Mouse (Mus musculus): ENCODE data around the gene Cabp2. TPM values are rescaled to one million over a fixed set of nuclear protein-coding genes. Genes with fewer than 3 reads are reported as not detected.

The Cabp2 gene
- polyA plus RNA-seq, 1 experiment from 2014 or later = not detected

DNA sequence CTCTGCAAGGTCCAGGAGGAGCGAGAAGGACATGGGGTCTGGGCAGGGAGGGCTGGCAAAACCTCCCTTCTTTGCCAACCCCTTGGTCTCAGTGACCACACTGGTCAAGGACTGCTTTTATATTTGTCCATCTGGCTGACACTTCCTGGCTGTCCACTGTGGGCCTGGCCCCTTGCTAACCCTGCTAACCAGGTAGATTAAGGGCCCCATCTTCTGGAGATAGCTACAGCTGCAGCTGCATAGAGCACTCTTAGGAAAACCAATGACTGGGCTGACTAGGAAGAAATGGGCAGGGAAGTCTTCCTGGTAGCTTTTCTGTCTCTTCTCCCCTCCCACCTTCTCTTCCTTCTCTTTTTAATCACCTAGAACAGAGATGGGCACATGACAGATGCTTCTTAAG lies 3.6 kb downstream of the Cabp2 start:
- no peak overlapping the region for H3K4me3 ChIP-seq (replicated peaks)
- WGBS = 80% methylated on average over 1 of the region's 1 CpGs
- no peaks in the 10 kb centered on the region for H3K4me1 ChIP-seq
- H3K4me2 ChIP-seq = no peak overlapping the region
- no peaks in the 10 kb centered on the region for H3K9me3 ChIP-seq (replicated peaks)
- no peak for ATAC-seq (ENCODE audit: low FRiP score)
- no peaks in the 10 kb centered on the region for H3K36me3 ChIP-seq
- no peak overlapping the region for H3K9ac ChIP-seq (replicated peaks)
- H3K27ac ChIP-seq (replicated peaks) = no peak overlapping the region
- 0 out of 2 replicates have a peak, but pooled peaks cover 7% of the 10 kb centered on the region for H3K27me3 ChIP-seq (replicated peaks)

DNA sequence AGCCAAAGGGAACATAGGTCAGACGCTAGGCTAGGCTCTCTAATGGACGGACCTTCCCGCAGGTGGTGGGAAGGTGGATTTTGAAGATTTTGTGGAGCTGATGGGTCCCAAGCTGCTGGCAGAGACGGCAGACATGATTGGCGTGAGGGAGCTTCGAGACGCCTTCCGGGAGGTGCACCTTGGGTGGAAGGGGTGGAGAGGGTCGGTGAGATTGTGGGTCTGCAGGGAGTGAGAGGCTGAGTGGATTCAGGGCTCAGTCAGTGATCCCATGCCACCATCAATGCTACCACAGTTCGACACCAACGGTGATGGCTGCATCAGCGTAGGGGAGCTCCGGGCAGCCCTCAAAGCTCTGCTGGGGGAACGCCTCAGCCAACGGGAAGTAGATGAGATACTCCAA lies 4.8 kb downstream of the Cabp2 start:
- H3K4me2 ChIP-seq = no peak overlapping the region
- H3K9me3 ChIP-seq (replicated peaks) = no peaks in the 10 kb centered on the region
- no peak overlapping the region for H3K4me3 ChIP-seq (replicated peaks)
- H3K4me1 ChIP-seq = no peaks in the 10 kb centered on the region
- H3K36me3 ChIP-seq = no peaks in the 10 kb centered on the region
- no peak overlapping the region for H3K9ac ChIP-seq (replicated peaks)
- 93% methylated on average over 15 of the region's 15 CpGs for WGBS
- no peak for ATAC-seq (ENCODE audit: low FRiP score)
- H3K27me3 ChIP-seq (replicated peaks) = 0 out of 2 replicates have a peak, but pooled peaks cover 7% of the 10 kb centered on the region
- no peak overlapping the region for H3K27ac ChIP-seq (replicated peaks)

DNA sequence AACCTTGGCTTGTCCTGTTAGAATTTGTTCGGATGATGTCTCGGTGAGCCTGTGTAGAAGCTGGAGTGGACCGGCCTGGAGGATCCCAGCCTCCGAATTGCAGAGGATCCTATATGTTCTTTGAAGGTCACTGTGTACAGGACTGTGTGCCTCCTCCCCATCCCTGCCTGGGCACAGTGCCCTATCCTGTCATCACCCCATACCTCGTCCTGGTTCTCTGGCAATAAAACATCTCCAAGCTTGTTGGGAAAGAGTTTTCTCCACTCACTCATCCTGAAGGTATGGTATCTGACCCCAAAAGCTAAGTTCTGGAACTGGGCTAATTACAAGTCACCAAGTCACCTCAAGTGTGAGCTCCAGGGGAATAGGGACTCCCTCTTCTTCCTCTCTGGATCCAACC lies 5.7 kb downstream of the Cabp2 start:
- H3K27ac ChIP-seq (replicated peaks) = no peak overlapping the region
- no peaks in the 10 kb centered on the region for H3K4me1 ChIP-seq
- H3K9me3 ChIP-seq (replicated peaks) = no peaks in the 10 kb centered on the region
- ATAC-seq (ENCODE audit: low FRiP score) = no peak
- H3K4me2 ChIP-seq = no peak overlapping the region
- H3K9ac ChIP-seq (replicated peaks) = no peak overlapping the region
- 87% methylated on average over 5 of the region's 5 CpGs for WGBS
- H3K27me3 ChIP-seq (replicated peaks) = 0 out of 2 replicates have a peak, but pooled peaks cover 7% of the 10 kb centered on the region
- H3K36me3 ChIP-seq = no peaks in the 10 kb centered on the region
- no peak overlapping the region for H3K4me3 ChIP-seq (replicated peaks)

DNA sequence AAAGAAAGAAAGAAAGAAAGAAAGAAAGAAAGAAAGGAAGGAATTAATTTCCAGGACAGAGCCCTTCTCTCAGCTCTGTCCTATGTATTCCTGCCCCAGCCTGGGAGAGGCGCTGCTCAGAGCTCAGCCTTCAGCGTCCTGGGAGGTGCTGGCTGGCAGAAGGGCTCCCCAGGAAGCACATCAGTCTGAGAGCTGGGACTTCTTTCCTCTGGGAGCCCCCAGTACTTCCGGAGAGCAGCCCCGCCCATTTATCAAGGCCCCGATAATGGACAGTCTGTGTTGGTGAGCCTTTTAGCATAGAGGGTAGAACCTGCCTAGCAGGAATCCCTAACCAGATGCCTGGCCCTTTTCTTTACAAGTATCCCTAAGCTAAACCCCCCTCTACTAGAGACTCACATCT lies 6.8 kb downstream of the Cabp2 start:
- no peak for ATAC-seq (ENCODE audit: low FRiP score)
- H3K4me1 ChIP-seq = no peaks in the 10 kb centered on the region
- no peaks in the 10 kb centered on the region for H3K9me3 ChIP-seq (replicated peaks)
- H3K4me2 ChIP-seq = no peak overlapping the region
- H3K9ac ChIP-seq (replicated peaks) = no peak overlapping the region
- WGBS = 59% methylated on average over 5 of the region's 5 CpGs
- 0 out of 2 replicates have a peak, but pooled peaks cover 7% of the 10 kb centered on the region for H3K27me3 ChIP-seq (replicated peaks)
- no peak overlapping the region for H3K4me3 ChIP-seq (replicated peaks)
- H3K27ac ChIP-seq (replicated peaks) = no peak overlapping the region
- no peaks in the 10 kb centered on the region for H3K36me3 ChIP-seq

DNA sequence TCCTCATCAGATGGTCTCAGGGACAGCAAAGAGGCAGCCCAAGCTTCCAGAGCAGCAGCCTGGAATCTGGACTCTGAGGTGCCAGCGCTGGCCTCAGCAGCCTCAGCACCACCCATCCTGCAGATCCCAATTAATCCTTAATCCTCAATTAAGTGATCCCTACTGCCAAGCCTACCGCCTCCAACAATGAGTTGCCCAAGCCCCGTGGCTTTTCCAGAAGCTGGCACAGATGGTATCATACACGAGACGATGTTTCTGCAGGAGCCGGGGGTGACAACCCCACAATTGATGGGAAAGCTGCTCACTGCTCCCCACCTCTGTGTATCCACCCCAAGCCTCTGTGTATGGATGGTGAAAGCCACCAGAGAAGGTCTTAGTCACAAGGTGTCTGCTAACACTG lies 7.8 kb downstream of the Cabp2 start:
- Histone ChIP-seq H3K9me3 (replicated peaks) (no peaks in the 10 kb centered on the region), H3K4me3 (replicated peaks) (no peak overlapping the region), H3K27me3 (replicated peaks) (0 out of 2 replicates have a peak, but pooled peaks cover 2% of the 10 kb centered on the region), H3K9ac (replicated peaks) (no peak overlapping the region), H3K36me3 (no peaks in the 10 kb centered on the region), H3K4me2 (no peak overlapping the region), H3K27ac (replicated peaks) (no peak overlapping the region), H3K4me1 (no peaks in the 10 kb centered on the region)
- 80% methylated on average over 6 of the region's 6 CpGs for WGBS
- no peak for ATAC-seq (ENCODE audit: low FRiP score)

DNA sequence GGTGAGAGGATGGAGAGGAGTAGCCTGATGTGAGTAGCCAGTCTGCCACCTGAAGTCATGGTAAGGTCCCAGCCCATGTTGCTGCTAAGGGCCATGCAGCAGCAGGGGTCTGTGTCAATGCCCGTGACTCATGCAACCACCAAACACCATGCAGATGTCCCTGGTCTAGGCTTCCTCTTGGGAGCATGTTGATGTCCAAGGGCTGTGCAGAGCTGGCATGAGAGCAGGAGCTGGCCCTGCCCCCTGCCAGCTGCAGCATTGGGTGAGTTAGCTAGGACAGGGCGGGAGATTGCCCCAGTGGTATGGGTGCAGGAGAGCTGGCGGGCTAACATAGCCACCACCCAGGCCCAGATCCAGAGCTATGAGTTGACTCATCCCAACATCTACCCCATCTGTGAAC lies 9.1 kb downstream of the Cabp2 start:
- 0 out of 2 replicates have a peak, but pooled peaks cover 2% of the 10 kb centered on the region for H3K27me3 ChIP-seq (replicated peaks)
- no peak overlapping the region for H3K27ac ChIP-seq (replicated peaks)
- no peak for ATAC-seq (ENCODE audit: low FRiP score)
- WGBS = 86% methylated on average over 3 of the region's 3 CpGs
- no peaks in the 10 kb centered on the region for H3K4me1 ChIP-seq
- H3K9me3 ChIP-seq (replicated peaks) = no peaks in the 10 kb centered on the region
- no peak overlapping the region for H3K4me2 ChIP-seq
- no peak overlapping the region for H3K9ac ChIP-seq (replicated peaks)
- no peak overlapping the region for H3K4me3 ChIP-seq (replicated peaks)
- H3K36me3 ChIP-seq = no peaks in the 10 kb centered on the region

DNA sequence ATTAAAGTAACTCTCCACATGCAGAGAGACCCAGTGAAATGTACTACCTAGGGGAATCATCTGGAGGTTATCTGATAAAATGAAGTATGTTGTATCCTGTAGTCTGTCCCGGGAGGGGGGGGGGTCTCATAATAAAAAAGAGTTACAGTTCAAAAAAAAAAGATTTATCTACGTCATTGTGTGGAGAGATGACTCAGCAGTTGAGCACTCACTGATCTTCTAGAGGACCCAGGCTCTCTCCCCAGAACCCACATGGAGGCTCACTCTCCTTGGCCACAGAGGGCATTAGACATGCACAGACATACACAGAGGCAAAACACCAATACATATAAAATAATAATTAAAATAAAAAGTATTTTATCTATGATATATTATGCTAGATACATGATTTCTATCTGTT lies 10.0 kb downstream of the Cabp2 start:
- 0 out of 2 replicates have a peak, but pooled peaks cover 2% of the 10 kb centered on the region for H3K27me3 ChIP-seq (replicated peaks)
- no peaks in the 10 kb centered on the region for H3K9me3 ChIP-seq (replicated peaks)
- H3K4me1 ChIP-seq = peaks cover 7% of the 10 kb centered on the region; the same call in 1 of the 2 replicates
- ATAC-seq (ENCODE audit: low FRiP score) = no peak
- 77% methylated on average over 2 of the region's 2 CpGs for WGBS
- no peak overlapping the region for H3K9ac ChIP-seq (replicated peaks)
- no peak overlapping the region for H3K27ac ChIP-seq (replicated peaks)
- no peaks in the 10 kb centered on the region for H3K36me3 ChIP-seq
- H3K4me2 ChIP-seq = no peak overlapping the region
- H3K4me3 ChIP-seq (replicated peaks) = no peak overlapping the region

DNA sequence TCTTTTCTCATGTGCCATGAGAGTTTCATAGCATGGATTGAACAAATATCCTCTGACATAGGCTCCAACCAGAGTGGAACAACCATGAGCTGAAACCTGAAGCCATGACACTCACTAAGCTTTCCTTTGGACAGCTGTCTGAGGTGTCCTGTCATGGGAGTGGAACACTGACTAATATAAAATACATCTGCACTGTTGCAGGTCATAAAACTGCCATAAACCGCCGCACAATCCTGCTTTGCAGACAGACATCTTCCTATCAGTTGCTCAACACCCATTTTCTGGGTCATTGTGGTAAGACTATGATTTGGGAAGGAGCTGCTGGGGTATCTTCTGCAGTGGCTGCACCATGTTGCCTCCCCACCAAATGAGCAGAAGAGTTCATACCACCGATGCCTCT lies 11.4 kb downstream of the Cabp2 start:
- ATAC-seq (ENCODE audit: low FRiP score) = no peak
- H3K27me3 ChIP-seq (replicated peaks) = 0 out of 2 replicates have a peak, but pooled peaks cover 2% of the 10 kb centered on the region
- H3K27ac ChIP-seq (replicated peaks) = no peak overlapping the region
- H3K4me1 ChIP-seq = peaks cover 14% of the 10 kb centered on the region
- H3K4me3 ChIP-seq (replicated peaks) = no peak overlapping the region
- H3K4me2 ChIP-seq = no peak overlapping the region
- H3K9me3 ChIP-seq (replicated peaks) = no peaks in the 10 kb centered on the region
- H3K9ac ChIP-seq (replicated peaks) = 0 out of 2 replicates have a peak overlapping the region, but pooled peaks have one; percentile 1
- no peaks in the 10 kb centered on the region for H3K36me3 ChIP-seq
- 89% methylated on average over 3 of the region's 3 CpGs for WGBS

DNA sequence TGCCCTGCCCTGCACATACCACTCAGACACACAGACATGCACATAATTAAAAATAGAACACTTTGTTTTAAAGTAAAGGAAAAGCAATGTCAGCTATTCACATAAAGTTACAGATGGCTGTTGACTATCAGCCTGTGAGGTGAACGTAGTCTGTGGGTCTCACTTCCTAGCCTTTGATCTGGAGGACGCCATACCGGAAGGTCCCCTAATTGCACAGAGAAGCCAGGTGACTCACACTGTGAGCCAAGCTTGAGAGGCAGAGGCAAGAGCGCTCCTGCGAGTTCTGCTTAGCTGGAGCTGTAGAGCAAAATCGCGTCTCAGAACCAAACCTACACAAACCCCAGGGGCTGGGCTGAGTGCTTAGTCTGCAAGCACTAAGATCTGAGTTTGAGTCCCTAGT lies 12.4 kb downstream of the Cabp2 start:
- H3K27ac ChIP-seq (replicated peaks) = no peak overlapping the region

DNA sequence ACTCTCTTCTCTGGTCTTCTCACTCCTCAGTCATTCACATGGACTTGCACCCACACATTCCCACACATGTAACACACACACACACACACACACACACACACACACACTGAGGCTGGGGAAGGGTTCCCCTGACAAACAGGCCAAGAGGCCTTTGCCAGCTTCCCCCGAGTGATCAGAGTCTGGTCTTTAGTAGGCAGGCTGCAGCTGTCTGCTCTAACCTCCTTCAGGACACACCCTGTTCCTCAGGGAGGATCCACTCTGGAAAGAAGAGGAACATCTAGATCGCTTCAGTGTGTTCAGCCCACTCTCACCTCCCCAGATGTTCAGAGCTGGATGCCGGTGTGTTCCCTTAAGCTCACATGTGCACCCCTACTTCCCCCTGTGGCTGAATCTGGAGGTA lies 13.0 kb downstream of the Cabp2 start:
- 77% methylated on average over 3 of the region's 3 CpGs for WGBS
- Histone ChIP-seq H3K9ac (replicated peaks) (no peak overlapping the region), H3K4me3 (replicated peaks) (no peak overlapping the region), H3K36me3 (no peaks in the 10 kb centered on the region), H3K4me1 (peaks cover 30% of the 10 kb centered on the region), H3K9me3 (replicated peaks) (no peaks in the 10 kb centered on the region), H3K27me3 (replicated peaks) (no peaks in the 10 kb centered on the region), H3K4me2 (no peak overlapping the region), H3K27ac (replicated peaks) (no peak overlapping the region)
- ATAC-seq (ENCODE audit: low FRiP score) = no peak

More for the DNA sequence above, 12.4 kb downstream of the Cabp2 start:
- ATAC-seq (ENCODE audit: low FRiP score) = no peak
- 77% methylated on average over 7 of the region's 7 CpGs for WGBS
- no peaks in the 10 kb centered on the region for H3K36me3 ChIP-seq
- peaks cover 24% of the 10 kb centered on the region for H3K4me1 ChIP-seq
- H3K9ac ChIP-seq (replicated peaks) = no peak overlapping the region
- H3K4me3 ChIP-seq (replicated peaks) = no peak overlapping the region
- no peaks in the 10 kb centered on the region for H3K27me3 ChIP-seq (replicated peaks)
- no peaks in the 10 kb centered on the region for H3K9me3 ChIP-seq (replicated peaks)
- no peak overlapping the region for H3K4me2 ChIP-seq

DNA sequence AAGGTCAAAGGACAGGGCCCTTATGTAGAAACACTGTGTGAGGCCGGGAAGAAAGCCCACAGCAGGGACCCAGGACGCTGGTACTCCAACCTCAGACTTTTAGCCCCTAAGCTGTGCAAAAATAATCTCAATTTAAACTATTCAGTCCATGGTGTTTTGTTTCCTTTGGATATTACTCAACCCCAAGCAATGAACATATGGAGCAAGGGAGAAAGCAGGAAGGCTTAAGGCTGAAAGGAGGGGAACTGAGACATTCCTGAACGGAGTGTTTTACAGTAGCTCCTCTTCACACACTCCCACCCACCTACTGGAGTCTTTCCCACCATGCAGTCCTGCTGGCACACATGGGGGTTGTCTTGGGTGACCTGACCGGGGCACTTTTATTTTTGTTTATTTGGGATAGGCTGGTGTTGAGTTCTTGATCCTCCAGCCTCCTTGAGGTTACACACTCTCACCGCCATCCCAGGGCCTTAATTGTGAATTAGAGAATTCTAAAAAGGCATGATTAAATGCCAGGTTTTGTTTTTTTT lies 13.5 kb downstream of the Cabp2 start:
- 87% methylated on average over 5 of the region's 5 CpGs for WGBS
- H3K27me3 ChIP-seq (replicated peaks) = no peaks in the 10 kb centered on the region
- no peak overlapping the region for H3K9ac ChIP-seq (replicated peaks)
- H3K4me1 ChIP-seq = peaks cover 35% of the 10 kb centered on the region
- no peak overlapping the region for H3K27ac ChIP-seq (replicated peaks)
- no peaks in the 10 kb centered on the region for H3K36me3 ChIP-seq
- no peak overlapping the region for H3K4me3 ChIP-seq (replicated peaks)
- ATAC-seq (ENCODE audit: low FRiP score) = no peak
- no peaks in the 10 kb centered on the region for H3K9me3 ChIP-seq (replicated peaks)
- no peak overlapping the region for H3K4me2 ChIP-seq

DNA sequence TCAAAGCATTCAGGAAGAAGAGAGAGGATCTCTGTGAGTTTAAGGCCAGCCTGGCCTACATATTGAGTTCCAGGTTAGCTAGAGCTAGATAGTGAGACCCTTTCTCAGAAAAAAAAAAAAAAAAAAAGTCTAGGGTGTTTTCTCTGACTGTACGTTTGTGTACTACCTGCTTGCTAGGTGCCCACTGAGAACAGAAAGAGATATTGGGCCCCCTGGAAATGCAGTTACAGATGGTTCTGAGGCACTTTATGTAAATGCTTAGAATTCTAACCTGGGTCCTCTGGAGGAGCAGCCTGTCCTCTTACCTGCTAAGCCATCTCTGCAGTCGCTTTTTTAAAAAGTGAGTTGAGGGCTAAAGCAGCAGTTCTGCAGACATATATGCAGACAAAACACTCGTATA lies 14.4 kb downstream of the Cabp2 start:
- H3K4me2 ChIP-seq = peak overlapping the region; percentile 77

More for the DNA sequence above, 14.4 kb downstream of the Cabp2 start:
- Histone ChIP-seq H3K36me3 (no peaks in the 10 kb centered on the region), H3K4me1 (peaks cover 44% of the 10 kb centered on the region), H3K27me3 (replicated peaks) (no peaks in the 10 kb centered on the region), H3K9me3 (replicated peaks) (no peaks in the 10 kb centered on the region), H3K27ac (replicated peaks) (no peak overlapping the region), H3K4me3 (replicated peaks) (no peak overlapping the region; the same call in 1 of the 2 replicates), H3K9ac (replicated peaks) (no peak overlapping the region)
- no peak for ATAC-seq (ENCODE audit: low FRiP score)
- WGBS = 72% methylated on average over 3 of the region's 3 CpGs
